Mouse (Mus musculus): ENCODE measurements around the gene Ddx56.

The Ddx56 gene

DNA sequence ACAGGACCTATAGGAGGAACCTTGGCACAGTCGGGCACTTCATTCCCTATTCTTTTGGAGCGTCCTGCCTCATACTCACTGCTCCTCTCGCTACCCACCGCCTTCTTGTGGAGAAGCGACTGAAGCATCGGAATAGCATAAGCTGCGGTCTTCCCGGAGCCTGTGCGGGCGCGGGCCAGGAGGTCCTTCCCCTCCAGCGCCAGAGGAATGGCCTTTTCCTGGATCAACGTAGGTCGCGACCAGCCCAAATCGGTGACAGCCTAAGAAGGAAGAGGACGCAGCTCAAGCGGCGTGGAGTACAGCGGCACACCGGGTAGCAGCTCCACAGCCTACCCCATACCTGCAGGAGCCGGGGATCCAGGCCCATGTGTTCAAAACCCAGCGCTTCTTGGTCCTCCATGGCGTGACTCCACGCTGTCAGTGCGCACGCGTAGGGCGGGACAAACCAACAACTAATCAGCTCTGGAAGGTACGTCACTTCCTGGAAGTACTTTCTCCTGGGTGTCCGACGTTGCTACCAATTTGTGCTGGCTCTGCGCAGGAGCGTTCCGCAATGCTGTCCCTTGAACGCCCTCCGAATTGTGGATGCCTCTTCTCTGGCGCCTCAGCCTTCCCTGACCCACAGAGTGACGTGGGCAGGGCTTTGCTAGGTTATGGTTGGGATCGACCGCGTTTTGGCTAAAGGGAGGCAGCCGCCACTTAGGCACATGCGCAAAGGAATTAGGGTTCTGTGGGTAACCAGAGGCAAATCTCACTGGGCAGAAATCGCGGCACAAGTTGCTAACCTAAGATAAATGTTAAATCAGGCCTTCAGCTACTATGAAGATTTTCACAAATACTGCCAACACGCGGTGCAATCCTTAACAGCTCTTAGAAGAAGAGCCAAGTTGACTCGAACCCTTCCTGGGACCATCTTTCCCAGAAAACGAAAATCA, at the start of gene Ddx56:
Gene Ddx56, minus strand, starts transcription at position 453 of the 935 bp plus-strand sequence.
- peak; percentile 88 for DNase-seq

DNA sequence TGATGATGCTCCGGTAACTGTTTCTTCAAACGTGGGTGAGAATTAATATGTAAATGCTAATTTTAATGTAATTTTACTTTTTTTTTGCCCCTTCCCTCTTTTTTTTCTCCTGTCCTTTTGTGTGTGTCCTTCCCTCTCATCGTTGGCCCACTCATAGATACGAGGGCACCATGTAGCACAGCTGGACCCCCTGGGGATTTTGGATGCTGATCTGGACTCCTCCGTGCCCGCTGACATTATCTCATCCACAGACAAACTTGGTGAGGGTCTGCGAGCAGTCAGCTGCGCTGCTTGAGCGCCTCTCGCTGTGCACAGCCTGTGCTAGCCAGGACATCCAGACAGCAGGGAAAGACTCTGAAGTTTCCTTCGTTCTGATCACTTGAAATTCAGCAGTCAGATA, 49.2 kb upstream of the Ddx56 start:
- DNase-seq, result no peak

DNA sequence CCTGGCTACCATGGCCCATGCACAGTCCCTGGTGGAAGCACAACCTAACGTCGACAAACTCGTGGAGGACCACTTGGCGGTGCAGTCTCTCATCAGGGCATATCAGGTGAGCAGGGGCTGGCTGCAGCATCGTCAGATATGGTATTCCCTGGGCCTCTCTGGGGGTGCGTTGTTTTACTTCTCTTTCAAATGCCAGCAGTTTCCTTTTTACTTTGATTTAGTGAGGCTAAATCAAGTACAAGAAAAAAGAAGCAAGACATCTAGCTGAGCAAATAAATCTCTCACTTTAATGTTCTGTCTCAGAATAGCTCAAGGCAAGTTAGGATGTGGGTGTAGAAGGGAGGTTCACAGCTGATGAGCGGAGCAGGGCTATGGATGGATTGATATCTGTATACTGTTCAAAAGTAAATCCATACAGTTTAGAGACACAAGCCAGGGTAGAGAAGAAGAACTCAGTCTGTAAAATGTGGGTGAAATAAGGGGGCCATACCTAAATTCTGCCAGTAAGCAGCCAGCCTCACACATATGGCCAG, 46.4 kb upstream of the Ddx56 start:
- DNase-seq, result no peak

DNA sequence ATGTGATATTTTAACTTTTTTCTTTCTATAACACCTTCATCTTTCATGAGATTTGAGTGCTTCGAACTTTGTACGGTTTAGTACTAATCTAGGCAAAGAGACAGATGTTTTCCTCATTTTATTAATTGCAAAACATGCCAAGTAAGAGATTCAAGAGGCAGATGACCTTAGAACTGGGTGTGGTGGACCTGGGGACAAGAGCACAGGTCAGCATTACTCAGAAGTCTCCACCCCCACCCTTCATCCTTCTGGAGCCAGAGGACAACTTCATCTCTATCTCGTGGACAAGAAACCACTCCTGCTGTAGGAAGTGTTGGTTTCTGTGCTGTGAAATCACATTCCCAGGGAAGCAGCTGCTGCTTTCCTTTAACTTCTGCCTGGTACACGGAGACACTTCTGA, 40.6 kb upstream of the Ddx56 start:
- no peak for DNase-seq

DNA sequence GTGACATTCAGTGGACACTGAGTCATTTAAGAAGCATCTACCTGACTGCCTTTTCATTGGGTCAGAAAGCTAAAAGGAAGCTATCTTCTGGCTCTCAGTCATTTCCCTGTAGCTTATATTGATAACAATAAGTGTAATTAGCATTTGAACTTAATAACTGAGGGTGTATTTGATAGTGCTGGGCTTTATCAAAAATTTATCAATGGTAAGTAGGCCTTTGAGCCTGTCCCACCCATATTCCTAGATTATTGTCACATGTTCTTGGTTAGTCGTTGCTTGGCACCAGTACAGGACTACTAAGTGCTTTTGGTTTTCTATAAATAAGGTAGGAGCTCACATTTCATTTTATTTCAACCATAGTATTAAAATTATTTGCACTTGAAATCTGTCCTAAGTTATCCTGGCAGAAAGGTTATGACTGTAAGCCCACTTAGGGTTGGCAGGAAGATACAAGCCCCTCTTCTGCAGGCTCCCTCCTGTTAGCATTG, 38.4 kb upstream of the Ddx56 start:
- DNase-seq, result no peak

DNA sequence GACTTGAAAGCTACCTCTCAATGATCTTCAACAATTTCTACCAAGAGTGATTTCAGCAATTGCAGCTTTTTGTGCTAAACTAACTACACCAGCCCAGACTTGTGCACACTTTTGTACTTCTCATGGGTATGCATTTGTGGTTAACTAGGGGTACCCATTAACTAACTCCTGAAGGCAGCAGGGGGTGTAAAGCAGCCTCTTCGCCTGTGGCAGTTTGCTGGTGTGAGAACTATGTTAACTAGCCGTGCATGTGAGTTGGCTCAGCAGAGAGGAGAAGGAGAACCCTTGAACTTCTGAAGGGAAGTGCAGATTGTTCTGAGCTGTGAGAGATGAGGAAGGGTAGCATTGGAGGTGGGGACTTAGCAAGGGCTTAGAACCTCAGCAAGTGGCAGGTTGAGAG, 35.2 kb upstream of the Ddx56 start:
- no peak for DNase-seq

DNA sequence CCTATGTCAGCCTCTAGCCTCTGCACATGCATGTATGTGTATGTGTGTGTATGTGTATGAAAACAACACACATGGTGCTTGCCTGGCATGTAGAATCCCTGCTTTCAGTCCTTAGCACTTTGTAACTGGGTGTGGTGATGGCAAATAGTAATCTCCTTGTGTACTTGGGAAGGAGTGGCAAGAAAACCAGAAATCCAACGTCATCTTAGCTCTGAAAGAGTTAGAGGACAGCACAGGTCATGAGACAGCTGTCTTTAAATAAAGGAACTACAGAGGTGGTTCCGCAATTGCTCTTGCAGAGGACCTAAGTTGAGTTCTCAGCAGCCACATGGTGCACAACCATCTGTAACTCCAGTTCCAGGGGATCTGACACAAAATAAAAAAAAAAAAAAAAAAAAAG, 31.9 kb upstream of the Ddx56 start:
- DNase-seq, result no peak

DNA sequence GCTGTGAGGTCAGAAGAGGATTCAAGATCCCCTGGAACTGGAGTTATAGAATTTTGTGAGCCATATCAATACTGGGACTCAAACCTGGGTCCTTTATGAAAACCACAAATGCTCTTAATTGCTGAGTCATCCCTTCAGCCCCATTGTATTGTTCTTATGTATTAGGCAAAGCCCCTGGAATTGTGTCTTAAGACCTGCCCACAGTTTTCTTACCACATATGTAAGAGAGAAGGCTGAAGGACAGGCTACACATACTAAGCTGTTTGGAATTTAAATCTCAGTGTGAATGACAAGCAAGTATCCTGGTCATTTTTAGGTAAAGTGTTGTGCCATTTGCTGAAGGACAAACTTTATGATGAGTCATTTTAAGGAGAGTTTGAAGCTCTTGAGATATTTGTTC, 28.5 kb upstream of the Ddx56 start:
- DNase-seq, result no peak

DNA sequence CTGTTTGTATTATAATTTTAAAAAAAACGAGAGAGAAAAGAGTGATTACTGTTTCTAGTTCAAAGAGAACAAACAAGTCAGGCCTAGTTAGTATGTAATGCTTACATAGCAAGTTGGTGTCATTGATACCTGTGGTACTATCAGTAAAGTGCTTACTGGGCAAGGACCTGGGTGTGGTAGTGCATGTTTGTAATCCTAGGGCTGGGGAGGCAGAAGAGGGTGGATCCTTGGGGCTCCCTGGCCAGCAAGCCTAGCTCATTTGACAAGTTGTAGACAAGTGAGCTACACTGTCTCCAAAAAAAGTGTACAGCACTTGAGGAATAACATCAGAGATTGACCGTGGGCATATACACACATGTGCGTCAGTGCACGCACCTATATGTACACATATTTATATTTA, 27.1 kb upstream of the Ddx56 start:
- DNase-seq, result no peak

DNA sequence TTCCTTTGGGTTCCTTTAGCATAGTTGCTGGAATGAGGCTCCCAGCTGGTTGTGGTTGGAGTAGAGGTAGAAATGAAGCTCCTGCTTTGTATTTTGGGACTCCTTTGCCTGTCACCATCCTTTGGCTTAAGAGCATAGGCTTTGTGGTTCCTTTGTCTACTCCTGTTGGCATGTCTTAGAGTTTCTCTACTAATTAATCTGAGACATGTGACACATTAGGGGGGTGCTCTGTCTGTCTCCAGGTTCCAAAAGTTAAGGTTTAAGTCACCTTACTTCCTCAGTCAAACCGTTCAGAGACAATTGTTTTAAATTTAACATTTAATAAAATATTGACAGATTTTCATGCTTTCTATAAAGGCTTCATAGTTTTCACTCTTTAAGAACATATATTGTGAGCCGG, 26.0 kb upstream of the Ddx56 start:
- DNase-seq, result no peak

DNA sequence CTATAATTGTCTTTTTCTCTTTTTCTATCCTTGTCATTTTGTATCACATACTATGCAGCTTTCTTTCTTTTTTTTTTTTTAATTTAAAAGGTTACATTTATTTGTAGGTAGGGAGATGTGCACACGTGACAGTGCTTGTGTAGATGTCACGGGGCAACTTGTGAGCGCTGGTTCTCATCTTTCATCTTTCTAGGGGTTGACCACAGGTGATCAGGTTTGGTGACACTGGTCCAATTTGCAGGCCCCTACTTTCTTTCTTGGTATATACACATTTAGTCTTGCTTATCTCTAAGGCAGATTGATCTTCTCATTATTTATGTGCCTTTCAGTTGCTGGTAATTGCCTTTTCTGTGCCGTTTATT, 25.4 kb upstream of the Ddx56 start:
- no peak for DNase-seq

DNA sequence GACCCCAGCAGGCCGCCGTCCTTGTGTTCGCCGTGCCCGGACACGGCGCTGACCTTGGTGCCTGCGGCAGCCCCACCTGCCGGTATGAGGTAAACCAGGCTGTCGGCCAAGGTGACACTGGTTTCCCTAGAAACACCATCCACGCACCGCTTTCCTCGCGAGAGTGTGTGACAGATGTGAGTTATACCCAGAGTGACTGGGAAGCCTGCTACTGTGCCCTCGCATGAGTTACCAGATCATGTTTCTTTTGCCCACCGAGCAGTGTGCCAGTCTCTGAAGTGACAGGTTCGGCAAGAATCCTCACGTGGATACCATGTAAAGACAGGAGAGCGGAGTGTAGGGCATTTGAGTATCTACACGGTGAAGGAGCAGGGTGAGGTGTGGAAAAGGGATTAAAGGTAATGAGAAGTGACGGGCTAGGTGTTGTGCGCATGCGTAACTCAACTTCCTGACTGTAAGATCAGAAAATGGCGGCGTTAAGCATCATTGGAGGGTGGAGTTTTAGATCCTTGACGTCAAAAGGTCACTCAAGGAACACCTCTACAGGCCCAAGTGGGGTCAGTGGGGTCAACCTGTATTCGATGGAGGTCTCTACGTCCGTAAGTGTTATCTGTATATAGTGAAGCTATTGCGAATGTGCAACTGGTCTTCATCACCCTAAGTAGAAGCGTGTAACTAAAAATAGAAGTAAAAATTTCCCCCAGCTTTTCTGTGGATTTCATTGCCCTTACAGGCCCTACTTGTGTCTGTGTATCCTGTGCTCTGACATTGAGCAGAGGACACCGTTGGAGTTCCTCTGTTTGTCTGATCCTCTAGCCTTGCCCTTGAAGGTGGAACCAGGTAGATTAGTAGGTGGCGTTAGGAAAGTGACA, 24.8 kb upstream of the Ddx56 start:
- DNase-seq, result peak; percentile 77

DNA sequence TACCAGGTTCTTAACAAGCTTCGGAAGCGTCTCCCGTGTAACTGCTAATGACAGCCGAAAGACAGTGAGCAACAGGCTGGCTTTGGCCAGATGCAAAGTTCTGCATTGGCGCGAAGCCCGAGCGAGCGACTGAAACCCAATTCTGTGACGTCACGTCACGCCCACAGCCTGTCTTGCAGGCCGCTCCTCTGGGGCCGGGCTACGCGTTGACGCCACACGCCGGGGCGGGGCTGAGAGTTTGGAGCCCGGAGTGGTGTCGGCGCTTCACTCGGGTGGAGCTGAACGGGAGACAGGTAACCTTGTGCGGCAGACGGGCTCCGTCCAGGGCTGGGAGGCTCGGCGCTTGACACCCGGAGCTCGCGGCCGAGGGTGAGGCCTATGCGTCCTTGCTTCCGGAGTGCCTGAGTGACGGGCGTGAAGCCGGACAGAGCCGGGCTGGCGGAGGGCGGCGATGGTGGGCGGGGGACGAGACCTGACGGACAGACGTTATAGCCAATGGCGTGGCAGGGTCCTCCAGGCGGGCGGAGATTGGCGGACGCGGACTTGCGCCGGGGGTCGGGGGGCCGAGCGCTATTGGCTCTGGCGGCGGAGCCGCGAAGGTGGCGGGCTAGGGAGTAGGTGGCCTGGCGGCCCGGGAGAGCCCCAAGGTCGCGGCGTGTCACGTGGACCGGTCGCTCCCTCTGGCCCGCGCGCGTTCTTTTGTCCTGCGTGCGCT, 24.0 kb upstream of the Ddx56 start, which contains the start of gene Ogdh:
Gene Ogdh, plus strand, starts transcription at position 233 of the 715 bp plus-strand sequence.
- DNase-seq, result peak; percentile 99

DNA sequence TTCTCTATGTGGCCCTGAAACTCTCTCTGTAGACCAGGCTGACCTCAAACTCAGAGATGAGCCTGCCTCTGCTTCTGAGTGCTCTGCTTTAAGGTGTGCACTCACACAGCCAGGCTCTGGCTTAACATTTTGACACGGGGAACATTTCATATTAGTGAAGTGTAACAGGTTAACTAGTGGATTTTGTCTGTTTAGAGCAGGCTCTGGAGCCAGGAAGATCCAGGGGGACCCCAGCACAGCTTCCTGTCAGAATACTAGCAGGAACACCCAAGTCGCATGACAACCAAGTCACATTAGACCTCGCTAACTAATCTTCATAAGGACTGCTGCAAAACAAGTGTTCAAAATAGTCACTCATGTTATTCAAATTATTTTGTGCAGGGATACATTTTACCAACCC, 23.3 kb upstream of the Ddx56 start:
- DNase-seq, result peak; percentile 14

DNA sequence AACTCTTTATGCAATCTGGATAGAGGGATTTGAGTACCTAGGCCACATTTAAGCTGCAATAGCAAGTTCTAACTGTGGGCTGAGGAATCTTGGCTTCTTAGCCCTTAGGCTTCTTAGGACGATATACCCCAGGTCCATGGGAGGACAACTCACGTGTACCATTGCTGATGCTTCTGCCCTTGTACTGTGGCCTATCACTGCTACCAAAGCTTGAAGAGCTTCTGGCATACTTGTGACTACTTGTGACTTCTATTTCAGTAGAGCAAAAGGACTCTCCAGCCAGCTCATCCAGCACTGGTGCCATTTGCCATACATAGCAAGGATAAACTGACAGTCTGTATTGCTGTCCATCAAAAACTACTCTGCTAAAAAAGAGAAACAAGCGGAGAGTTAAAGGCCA, 22.6 kb upstream of the Ddx56 start:
- DNase-seq, result no peak

DNA sequence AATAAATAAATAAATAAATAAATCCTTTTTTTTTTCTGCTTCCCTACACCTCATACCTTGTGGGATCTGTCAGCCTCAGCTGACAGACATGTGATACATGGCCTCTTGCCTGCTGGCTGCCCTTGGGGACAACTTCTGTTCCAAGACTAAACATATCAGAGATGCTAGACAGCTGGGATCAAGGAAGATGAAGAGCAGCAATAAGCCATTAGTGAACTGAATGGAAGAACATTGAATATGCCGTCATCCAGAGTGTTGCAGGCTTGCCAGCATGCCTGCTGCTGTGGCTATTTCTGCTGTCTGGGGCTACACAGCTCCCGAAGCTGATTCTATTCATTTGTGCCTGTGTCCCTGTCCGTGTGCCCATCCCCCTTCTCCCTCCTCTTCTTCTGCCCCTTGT, 15.4 kb upstream of the Ddx56 start:
- no peak for DNase-seq

DNA sequence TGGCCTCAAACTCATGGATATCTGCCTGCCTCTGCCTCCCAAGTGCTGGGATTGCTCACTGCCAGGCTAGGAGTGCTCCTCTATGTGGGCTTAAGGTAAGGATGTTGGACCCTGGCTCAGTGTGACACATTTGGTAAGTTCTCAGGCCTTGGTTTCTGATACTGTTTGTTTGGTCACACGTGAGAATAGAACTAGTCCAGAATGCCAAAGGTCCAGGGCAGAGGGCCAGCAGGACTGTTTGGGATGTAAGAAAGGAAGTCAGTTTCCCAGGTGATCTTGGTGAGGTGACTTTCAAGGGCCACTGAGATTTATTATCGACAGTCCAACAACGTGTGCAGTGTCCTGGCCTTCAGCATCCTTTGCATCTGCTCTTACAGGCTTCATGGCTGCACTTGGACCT, 8.9 kb upstream of the Ddx56 start:
- no peak for DNase-seq

DNA sequence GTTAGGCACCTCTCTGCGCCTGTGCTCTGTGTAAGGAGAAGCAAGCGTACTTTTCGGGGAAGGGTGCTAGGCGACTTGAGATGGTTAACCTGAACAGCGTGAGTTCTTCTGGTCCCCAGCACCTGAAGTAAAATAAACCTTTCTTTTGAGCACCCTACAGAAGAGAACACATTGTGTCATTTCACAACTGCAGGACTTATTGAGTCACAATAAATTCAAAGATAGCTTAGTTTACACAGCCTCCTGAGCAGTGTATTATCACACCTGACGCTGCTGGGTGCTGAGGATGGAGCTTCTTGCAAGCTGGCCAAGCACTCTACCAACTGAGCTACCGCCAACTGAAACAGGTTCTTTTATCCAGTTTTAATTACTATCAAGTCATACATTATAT, 7.5 kb upstream of the Ddx56 start:
- no peak for DNase-seq

DNA sequence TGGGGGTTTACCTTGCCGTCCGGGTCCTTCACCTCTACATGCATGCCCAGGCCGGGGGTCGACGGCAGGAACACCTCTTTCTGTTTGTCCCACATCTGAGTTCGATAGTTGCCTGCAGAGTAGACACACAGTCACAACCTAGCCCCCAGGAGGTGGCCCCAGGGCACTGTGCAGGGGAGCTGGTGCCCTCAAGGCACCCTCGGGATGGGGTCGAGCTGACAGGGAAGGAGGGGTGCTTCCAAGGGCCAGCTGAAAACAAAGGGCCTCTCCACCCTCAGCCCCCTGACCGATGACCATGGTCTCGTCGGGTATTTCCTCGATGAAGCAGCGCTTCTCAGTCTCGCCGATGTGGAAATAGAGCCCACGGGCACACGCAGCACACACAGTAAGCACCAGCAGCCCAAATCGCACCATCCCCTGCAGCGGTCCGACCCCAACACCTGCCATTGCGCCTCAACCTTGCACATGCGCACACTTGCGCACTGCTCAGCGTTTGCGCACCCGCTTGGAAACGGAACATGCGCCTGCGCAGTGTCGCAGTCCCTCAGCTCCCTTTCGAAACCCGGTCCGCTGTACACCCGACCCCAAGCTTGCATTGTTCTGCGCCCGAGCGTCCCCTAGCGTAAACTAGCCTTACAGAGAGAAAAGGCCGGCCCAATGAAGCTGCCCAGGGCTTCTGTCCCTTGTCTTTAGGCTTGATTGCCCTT, 7.0 kb upstream of the Ddx56 start, which contains the start of gene Tmed4:
Gene Tmed4, minus strand, starts transcription at position 484 of the 707 bp plus-strand sequence.
- peak; percentile 98 for DNase-seq

DNA sequence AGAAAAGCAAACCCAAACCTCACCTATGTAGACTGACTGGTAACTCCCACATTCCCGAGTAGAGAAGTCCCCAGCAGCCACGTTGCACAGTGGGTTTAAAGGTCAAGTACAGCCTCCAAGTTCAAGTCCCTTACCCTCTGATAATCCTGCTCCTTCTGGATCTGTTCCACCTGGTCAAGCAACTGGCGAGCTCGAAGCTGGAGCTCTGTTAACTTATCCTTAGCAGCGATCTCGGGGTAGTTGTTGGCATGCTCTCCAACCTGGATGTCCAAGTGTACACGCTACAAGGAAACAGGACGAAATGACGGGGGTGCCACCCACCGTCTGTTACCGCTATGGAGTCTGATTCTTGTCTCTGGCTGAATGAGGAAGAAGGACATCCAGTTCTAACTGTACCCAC, 6.0 kb upstream of the Ddx56 start:
- no peak for DNase-seq

DNA sequence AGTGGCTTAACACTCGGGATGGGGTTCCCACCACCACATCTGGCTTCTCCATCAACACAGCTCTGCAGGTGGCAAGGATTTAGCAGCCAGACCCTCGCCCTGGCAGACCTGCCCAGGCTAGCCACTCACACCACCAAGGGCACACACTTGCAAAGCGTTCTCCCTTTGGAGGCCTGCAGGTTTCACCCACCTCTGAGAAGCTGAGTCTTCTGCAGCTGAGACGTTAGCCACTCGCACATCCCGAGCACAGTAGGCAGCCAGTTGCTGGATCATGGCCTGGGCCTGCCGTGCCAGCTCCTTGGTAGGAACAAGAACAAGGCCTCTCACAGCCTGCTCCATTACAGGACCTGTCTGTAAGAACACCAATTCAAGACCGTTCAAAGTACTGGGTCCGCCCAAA, 951 bp downstream of the Ddx56 start:
- DNase-seq, result no peak

DNA sequence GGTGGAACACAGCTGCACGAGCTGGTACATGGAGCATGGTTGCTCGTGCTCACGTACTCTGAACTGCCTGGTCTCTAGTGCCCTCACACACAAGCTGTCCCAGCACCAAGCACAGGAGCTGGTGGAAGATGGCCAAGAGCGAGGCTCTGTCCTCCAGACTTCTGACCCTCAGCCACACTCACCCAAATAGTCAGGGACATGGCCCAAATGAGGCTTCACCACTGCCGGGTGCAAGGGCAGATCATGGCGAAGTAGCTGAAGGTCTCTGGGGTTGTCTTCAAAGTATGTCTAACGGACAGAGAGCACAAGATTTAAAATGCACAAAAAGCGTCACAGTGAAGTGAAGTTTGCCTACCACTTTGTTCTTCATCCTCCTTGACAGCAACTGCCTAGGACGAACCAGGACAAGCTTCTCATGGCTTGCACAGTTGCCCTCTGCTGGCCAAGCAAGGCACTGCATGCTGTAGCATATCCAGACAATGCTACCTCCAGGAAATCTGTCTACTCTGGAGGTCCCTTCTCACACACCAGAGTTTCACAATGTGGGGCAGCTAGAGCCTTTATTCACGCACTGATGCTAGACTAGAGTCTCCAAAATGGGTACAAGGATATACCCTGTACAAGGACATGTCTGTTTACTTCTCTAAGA, 6.0 kb downstream of the Ddx56 start:
- DNase-seq, result peak; percentile 73
